8 mouse cellular contexts compared by ENCODE assay signal in the genomic region with DNA sequence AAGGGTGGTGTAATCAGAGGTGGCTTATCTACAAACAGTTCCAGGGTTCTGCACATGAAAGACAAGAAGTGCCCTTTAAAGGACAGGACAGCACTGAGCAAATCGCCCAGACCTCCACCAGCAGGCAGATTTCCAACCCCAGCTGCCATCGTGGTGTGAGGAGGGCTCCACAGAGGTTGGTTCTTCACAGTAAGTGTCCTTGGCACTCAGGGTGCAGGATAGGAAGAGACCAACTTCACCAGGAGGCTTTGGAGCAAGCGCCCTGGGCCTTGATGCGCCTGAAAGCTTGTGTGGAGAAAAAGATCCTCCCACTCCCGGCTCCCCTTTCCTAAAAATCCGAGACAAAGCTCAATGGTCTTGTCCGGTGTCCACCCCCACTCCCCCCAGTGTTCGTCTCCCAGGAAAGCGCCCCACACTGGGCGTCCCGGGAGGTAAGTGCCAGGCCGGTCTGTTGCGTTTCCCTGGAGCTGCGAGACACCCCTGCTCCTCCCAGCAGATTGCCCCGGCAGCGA. TPM values are rescaled to one million over a fixed set of nuclear protein-coding genes. Genes with fewer than 3 reads are reported as not detected.
DNase-seq lines count a peak whose midpoint lies in the region; ATAC-seq lines count a peak whose summit lies in the region.

No protein-coding gene starts in this region.

- intact Hi-C loops in left cerebral cortex, postnatal 25 days (cut with DNase I) = no loop called here

- H3K36me3 ChIP-seq in intestine, embryonic 15.5 days = no peaks in the 10 kb centered on the region

- H3K4me2 ChIP-seq in intestine, embryonic 15.5 days (replicated peaks) = peak overlapping the region; percentile 74

- H3K9me3 ChIP-seq in intestine, embryonic 15.5 days = no peaks in the 10 kb centered on the region

- 0 out of 2 replicates have a peak, but pooled peaks cover 11% of the 10 kb centered on the region for H3K4me1 ChIP-seq in intestine, embryonic 15.5 days (replicated peaks)

- peak overlapping the region; percentile 56 for H3K4me3 ChIP-seq in intestine, embryonic 15.5 days (replicated peaks)

- peak overlapping the region; percentile 97 for H3K27ac ChIP-seq in intestine, embryonic 15.5 days

- WGBS in intestine, embryonic 15.5 days = under 1% methylated on average over 16 of the region's 16 CpGs

- peak overlapping the region; percentile 73 for H3K9ac ChIP-seq in intestine, embryonic 15.5 days

- no peaks in the 10 kb centered on the region for H3K27me3 ChIP-seq in intestine, embryonic 15.5 days (replicated peaks)

- ATAC-seq in granulocyte monocyte progenitor cell, adult 5-6 weeks (replicated peaks; ENCODE audit: poor library complexity, severe bottlenecking) = peak; percentile 42
- peak; percentile 79 for ATAC-seq in intestine, embryonic 15.5 days

- peak; percentile 49 to 64 for DNase-seq in urinary bladder, postnatal 4 days (ENCODE audit: low spot score in 2 of 2)
- DNase-seq in urinary bladder, postnatal 14 days (ENCODE audit: low spot score) = no peak
- DNase-seq in lung, postnatal 36 days = peak; percentile 30
- DNase-seq in testis, postnatal 14 days (ENCODE audit: low spot score) = peak; percentile 24
- no peak for DNase-seq in left cerebral cortex, postnatal 25 days (ENCODE audit: low spot score in 2 of 2)
- DNase-seq in thymus, postnatal 10 days (ENCODE audit: low spot score in 2 of 2) = no peak

RNA-seq across cellular contexts. Expression of a gene that starts 0.7 kb away (rescaled TPM):
- not detected in 2 replicates for total RNA-seq in granulocyte monocyte progenitor cell, adult 5-6 weeks (2014; fragmentation: Nextera tagmentation)
- total RNA-seq in granulocyte monocyte progenitor cell, adult 5-6 weeks (2017) = 0.82 TPM in 1 of 2 replicates, not detected in the other
- polyA plus RNA-seq in intestine, embryonic 15.5 days (2015; fragmentation: Nextera tagmentation; extraction: Ambion mirVana) = 18.8 and 20.3 TPM in 2 replicates
- 1 to 10 TPM; 4.0 to 4.1 TPM for total RNA-seq in left cerebral cortex, postnatal 25 days (2021)

Comparison
In these comparisons a context has a peak if more than half of its experiments do, and no peak if none do; other contexts are left out.
1. DNase-seq: peak in urinary bladder, postnatal 4 days (2 of 2), lung, postnatal 36 days (single experiment) and testis, postnatal 14 days (single experiment); none in urinary bladder, postnatal 14 days (single experiment), left cerebral cortex, postnatal 25 days (0 of 2) and thymus, postnatal 10 days (0 of 2).